Mouse (Mus musculus) hindbrain, embryonic 16.5 days (tissue): Measurements from ENCODE around the gene Tmem131. TPM values are rescaled to one million over a fixed set of nuclear protein-coding genes. Genes with fewer than 3 reads are reported as not detected.
"Not testable (repeated sequence)": the region's sequence is repeated elsewhere in the genome, so short reads cannot be mapped to it uniquely, and the experiment has no call there.

Experiments used
- ATAC-seq: fragments of 200-750 bp; cut with Nextera tagmentation; 2 replicates; pipeline ENCODE4 v1.8.0; 2017; ENCODE audit warnings: moderate TSS enrichment, moderate library complexity
- H3K27ac ChIP-seq: fragments of 300-500 bp; sonication (generic); 2 replicates; pipeline ENCODE4 v1.5.1; 2014; ENCODE audit warnings: low read depth, mild to moderate bottlenecking, control low read depth, low read length, moderate library complexity
- H3K27me3 ChIP-seq: fragments of 300-500 bp; sonication (generic); replicated peaks from 2 replicates; pipeline ENCODE4 v1.6.1; 2014; ENCODE audit warnings: low read length; ENCODE audit not compliant: control insufficient read depth, insufficient read depth
- H3K36me3 ChIP-seq: fragments of 300-500 bp; sonication (generic); 2 replicates; pipeline ENCODE4 v1.6.1; 2014; ENCODE audit warnings: mild to moderate bottlenecking, low read length, moderate library complexity, mixed read lengths; ENCODE audit not compliant: control insufficient read depth, insufficient read depth
- H3K4me1 ChIP-seq: fragments of 300-500 bp; sonication (generic); 2 replicates; pipeline ENCODE4 v1.6.1; 2014; ENCODE audit warnings: low read depth, low read length; ENCODE audit not compliant: control insufficient read depth, insufficient read depth
- H3K4me2 ChIP-seq: fragments of 300-500 bp; sonication (generic); 2 replicates; pipeline ENCODE4 v1.6.1; 2014; ENCODE audit warnings: mild to moderate bottlenecking, low read length, control low read depth, moderate library complexity
- H3K4me3 ChIP-seq: fragments of 300-500 bp; sonication (generic); 2 replicates; pipeline ENCODE4 v1.5.1; 2014; ENCODE audit warnings: mild to moderate bottlenecking, low read length, control low read depth, moderate library complexity
- H3K9ac ChIP-seq: fragments of 300-500 bp; sonication (generic); 2 replicates; pipeline ENCODE4 v1.6.1; 2014; ENCODE audit warnings: low read depth, mild to moderate bottlenecking, control low read depth, low read length, moderate library complexity
- H3K9me3 ChIP-seq: fragments of 300-500 bp; sonication (generic); 2 replicates; pipeline ENCODE4 v1.6.1; 2014; ENCODE audit warnings: mild to moderate bottlenecking, low read length, moderate library complexity; ENCODE audit not compliant: control insufficient read depth
- WGBS: fragments of 180-500 bp; shearing (Covaris S2); extraction: QIAGEN DNeasy Blood & Tissue Kit; methylation state at CpG from one replicate; pipeline ENCODE4 v1.1.7; 2014; 5-methylcytosine and 5-hydroxymethylcytosine counted together
- polyA plus RNA-seq: library from polyadenylated mRNA; unstranded; fragments of >200 nt; fragmentation: Nextera tagmentation; extraction: Ambion mirVana; gene quantifications from 2 replicates; pipeline ENCODE4 v1.2.1, GENCODE M21; 2015

Tmem131 gene
- polyA plus RNA-seq, 1 experiment from 2014 or later, result 10.0 TPM

- Histone ChIP-seq H3K4me2 (no peak overlapping the region), H3K4me1 (no peaks in the 10 kb centered on the region; the same call in 1 of the 2 replicates), H3K9me3 (no peaks in the 10 kb centered on the region), H3K27ac (no peak overlapping the region), H3K9ac (no peak overlapping the region), H3K36me3 (no peaks in the 10 kb centered on the region), H3K27me3 (no peaks in the 10 kb centered on the region), H3K4me3 (no peak overlapping the region)
- no peak for ATAC-seq
- WGBS, result 96% methylated on average over 15 of the region's 15 CpGs
Measured at GRCm38 (mm10) chr1:36903376-36904083, 39.9 kb downstream of the Tmem131 start.

- WGBS, result 71% methylated on average over 11 of the region's 11 CpGs
- H3K9ac ChIP-seq, result no peak overlapping the region
- no peak overlapping the region for H3K4me2 ChIP-seq
- ATAC-seq, result no peak
- H3K4me1 ChIP-seq, result no peaks in the 10 kb centered on the region; the same call in 1 of the 2 replicates
- H3K4me3 ChIP-seq, result no peak overlapping the region
- no peak overlapping the region for H3K27ac ChIP-seq
- H3K36me3 ChIP-seq, result no peaks in the 10 kb centered on the region
- H3K27me3 ChIP-seq, result no peaks in the 10 kb centered on the region
- H3K9me3 ChIP-seq, result no peaks in the 10 kb centered on the region
Measured at GRCm38 (mm10) chr1:36902533-36903315, 40.7 kb downstream of the Tmem131 start.

GRCm38 (mm10) chr1:36899622-36900021, 43.8 kb downstream of the Tmem131 start:
- no peaks in the 10 kb centered on the region for H3K9me3 ChIP-seq

GRCm38 (mm10) chr1:36896423-36896822, 47.0 kb downstream of the Tmem131 start:
- 91% methylated on average over 4 of the region's 4 CpGs for WGBS
- Histone ChIP-seq H3K27me3 (no peaks in the 10 kb centered on the region), H3K36me3 (no peaks in the 10 kb centered on the region), H3K9me3 (no peaks in the 10 kb centered on the region), H3K4me2 (no peak overlapping the region), H3K4me3 (no peak overlapping the region), H3K9ac (no peak overlapping the region), H3K4me1 (no peaks in the 10 kb centered on the region; the same call in 1 of the 2 replicates), H3K27ac (no peak overlapping the region)
- no peak for ATAC-seq

More at GRCm38 (mm10) chr1:36899622-36900021, 43.8 kb downstream of the Tmem131 start:
- H3K27me3 ChIP-seq, result no peaks in the 10 kb centered on the region
- ATAC-seq, result no peak
- H3K4me1 ChIP-seq, result no peaks in the 10 kb centered on the region; the same call in 1 of the 2 replicates
- WGBS, result 93% methylated on average over 2 of the region's 2 CpGs
- H3K36me3 ChIP-seq, result no peaks in the 10 kb centered on the region
- H3K4me3 ChIP-seq, result no peak overlapping the region
- H3K9ac ChIP-seq, result no peak overlapping the region
- H3K4me2 ChIP-seq, result no peak overlapping the region
- H3K27ac ChIP-seq, result no peak overlapping the region

GRCm38 (mm10) chr1:36895452-36895851, 48.0 kb downstream of the Tmem131 start:
- no peak overlapping the region for H3K27ac ChIP-seq
- no peaks in the 10 kb centered on the region; the same call in 1 of the 2 replicates for H3K4me1 ChIP-seq
- H3K9me3 ChIP-seq, result no peaks in the 10 kb centered on the region
- H3K9ac ChIP-seq, result no peak overlapping the region
- ATAC-seq, result no peak
- no peaks in the 10 kb centered on the region for H3K27me3 ChIP-seq
- no peaks in the 10 kb centered on the region for H3K36me3 ChIP-seq
- 87% methylated on average over 3 of the region's 3 CpGs for WGBS
- no peak overlapping the region for H3K4me2 ChIP-seq
- H3K4me3 ChIP-seq, result no peak overlapping the region

- no peak overlapping the region for H3K9ac ChIP-seq
- no peaks in the 10 kb centered on the region for H3K9me3 ChIP-seq
- no peaks in the 10 kb centered on the region for H3K36me3 ChIP-seq
- no peaks in the 10 kb centered on the region; the same call in 1 of the 2 replicates for H3K4me1 ChIP-seq
- no peak overlapping the region for H3K4me2 ChIP-seq
- no peak overlapping the region for H3K4me3 ChIP-seq
- H3K27ac ChIP-seq, result no peak overlapping the region
- H3K27me3 ChIP-seq, result no peaks in the 10 kb centered on the region
- whole genome bisulfite sequencing, result 95% methylated on average over 3 of the region's 3 CpGs
- ATAC-seq, result no peak
Measured at GRCm38 (mm10) chr1:36894136-36894535, 49.3 kb downstream of the Tmem131 start.

GRCm38 (mm10) chr1:36893720-36894119, 49.7 kb downstream of the Tmem131 start:
- not testable (repeated sequence) for H3K9ac ChIP-seq, ATAC-seq, H3K9me3 ChIP-seq, H3K36me3 ChIP-seq, H3K4me2 ChIP-seq, H3K27ac ChIP-seq, H3K27me3 ChIP-seq, H3K4me3 ChIP-seq, H3K4me1 ChIP-seq
- WGBS, result 96% methylated on average over 5 of the region's 5 CpGs

GRCm38 (mm10) chr1:36893146-36893545, 50.3 kb downstream of the Tmem131 start:
- no peaks in the 10 kb centered on the region for H3K36me3 ChIP-seq
- no peaks in the 10 kb centered on the region; the same call in 1 of the 2 replicates for H3K4me1 ChIP-seq
- no peak overlapping the region for H3K9ac ChIP-seq
- no peak overlapping the region for H3K4me2 ChIP-seq
- no peaks in the 10 kb centered on the region for H3K9me3 ChIP-seq
- ATAC-seq, result no peak
- H3K27me3 ChIP-seq, result no peaks in the 10 kb centered on the region
- no peak overlapping the region for H3K4me3 ChIP-seq
- WGBS, result 46% methylated on average over 6 of the region's 6 CpGs
- no peak overlapping the region for H3K27ac ChIP-seq

- no peak overlapping the region for H3K4me3 ChIP-seq
- WGBS, result 96% methylated on average over 3 of the region's 3 CpGs
- H3K36me3 ChIP-seq, result no peaks in the 10 kb centered on the region
- no peaks in the 10 kb centered on the region for H3K27me3 ChIP-seq
- no peaks in the 10 kb centered on the region for H3K9me3 ChIP-seq
- no peak overlapping the region for H3K4me2 ChIP-seq
- no peaks in the 10 kb centered on the region; the same call in 1 of the 2 replicates for H3K4me1 ChIP-seq
- no peak overlapping the region for H3K9ac ChIP-seq
- no peak overlapping the region for H3K27ac ChIP-seq
- no peak for ATAC-seq
Measured at GRCm38 (mm10) chr1:36892461-36892860, 51.0 kb downstream of the Tmem131 start.
